Mouse (Mus musculus): Measurements from ENCODE around the gene Btbd9.

Btbd9 gene

GRCm38 (mm10) chr17:30481766-30482165 lies 94.5 kb downstream of the Btbd9 start:
- no peak for DNase-seq (ENCODE audit: low spot score)

GRCm38 (mm10) chr17:30481341-30481740 lies 94.9 kb downstream of the Btbd9 start:
- no peak for DNase-seq (ENCODE audit: low spot score)

DNA sequence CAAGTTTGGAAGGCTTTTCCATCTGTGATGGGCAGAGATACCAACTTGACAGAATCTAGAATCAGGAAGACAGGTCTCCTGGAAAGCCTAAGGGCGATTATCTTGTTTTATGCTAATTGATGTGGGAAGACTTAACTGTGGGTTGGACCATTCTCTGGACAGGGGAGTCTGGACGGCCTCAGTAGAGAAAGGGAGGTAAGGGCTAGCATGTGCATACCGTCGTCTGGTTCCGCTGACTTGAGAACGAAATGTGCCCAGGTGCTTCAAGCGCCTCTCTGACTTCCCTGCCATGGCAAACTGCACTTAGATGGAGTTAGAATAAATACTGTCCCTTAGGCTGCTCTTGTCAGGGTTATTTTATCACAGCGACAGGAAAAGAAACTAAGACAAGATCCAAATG lies 95.9 kb downstream of the Btbd9 start:
- DNase-seq (ENCODE audit: low spot score): no peak

DNA sequence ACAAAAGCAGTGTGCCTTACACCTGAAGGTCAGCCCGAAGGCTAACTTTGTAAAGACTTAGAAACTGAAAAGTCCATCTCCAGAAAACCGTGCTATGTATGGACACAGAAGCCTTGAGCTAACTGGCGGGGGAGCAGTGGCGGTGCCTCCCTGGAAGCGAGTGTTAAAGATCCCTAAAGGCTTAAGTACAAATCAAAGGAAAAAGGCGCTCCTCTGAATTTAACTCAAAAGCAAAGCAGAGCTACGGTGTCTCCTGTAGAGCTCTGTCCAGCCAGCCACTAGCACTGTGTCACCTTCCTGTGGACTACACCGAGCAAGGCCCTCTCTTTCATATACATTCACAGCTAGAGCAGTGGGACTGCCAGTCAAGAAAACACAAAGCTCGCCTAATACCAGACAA lies 98.1 kb downstream of the Btbd9 start:
- DNase-seq (ENCODE audit: low spot score): no peak

GRCm38 (mm10) chr17:30474561-30474960 lies 101.7 kb downstream of the Btbd9 start:
- no peak for DNase-seq (ENCODE audit: low spot score)

DNA sequence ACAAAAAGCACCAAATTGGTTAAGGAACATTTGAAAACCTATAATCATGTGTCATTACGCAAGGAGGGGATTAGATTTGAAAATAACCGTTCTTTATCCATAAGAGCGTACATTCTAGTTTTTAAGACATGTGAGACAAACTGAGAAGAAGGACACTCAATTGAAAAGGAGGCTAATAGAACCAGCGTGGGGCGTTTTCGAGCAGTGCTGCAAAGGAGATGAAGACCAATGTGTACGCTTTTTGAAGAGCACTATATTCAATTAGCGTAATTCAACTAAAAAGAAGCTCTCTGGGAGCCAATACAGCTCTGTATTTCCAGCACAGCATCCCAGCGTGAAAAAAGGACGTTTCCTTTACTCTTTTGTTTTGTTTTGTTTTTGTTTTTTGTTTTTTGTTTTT lies 103.5 kb downstream of the Btbd9 start:
- DNase-seq (ENCODE audit: low spot score): no peak

GRCm38 (mm10) chr17:30471512-30471911 lies 104.8 kb downstream of the Btbd9 start:
- no peak for DNase-seq (ENCODE audit: low spot score)

GRCm38 (mm10) chr17:30470790-30471189 lies 105.5 kb downstream of the Btbd9 start:
- no peak for DNase-seq (ENCODE audit: low spot score)

DNA sequence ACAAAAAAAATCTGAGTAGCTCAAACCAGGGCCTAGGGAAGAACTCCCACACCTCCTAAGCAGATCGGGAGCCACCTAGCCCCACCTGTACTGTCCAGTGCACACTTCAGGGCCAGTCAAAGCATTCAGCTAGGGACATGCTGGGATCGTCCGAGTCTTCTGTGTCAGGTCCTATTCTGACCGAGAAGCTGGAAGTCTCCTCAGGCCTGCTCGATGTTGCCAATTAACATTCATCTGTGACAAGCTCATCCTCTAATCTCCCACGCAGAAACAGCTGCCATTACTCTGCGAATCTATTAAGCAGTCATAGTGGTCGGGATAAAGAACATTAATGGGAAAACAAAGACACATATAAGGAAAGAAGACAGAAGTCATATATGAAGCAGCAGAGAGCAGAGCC lies 106.0 kb downstream of the Btbd9 start:
- DNase-seq (ENCODE audit: low spot score): no peak

DNA sequence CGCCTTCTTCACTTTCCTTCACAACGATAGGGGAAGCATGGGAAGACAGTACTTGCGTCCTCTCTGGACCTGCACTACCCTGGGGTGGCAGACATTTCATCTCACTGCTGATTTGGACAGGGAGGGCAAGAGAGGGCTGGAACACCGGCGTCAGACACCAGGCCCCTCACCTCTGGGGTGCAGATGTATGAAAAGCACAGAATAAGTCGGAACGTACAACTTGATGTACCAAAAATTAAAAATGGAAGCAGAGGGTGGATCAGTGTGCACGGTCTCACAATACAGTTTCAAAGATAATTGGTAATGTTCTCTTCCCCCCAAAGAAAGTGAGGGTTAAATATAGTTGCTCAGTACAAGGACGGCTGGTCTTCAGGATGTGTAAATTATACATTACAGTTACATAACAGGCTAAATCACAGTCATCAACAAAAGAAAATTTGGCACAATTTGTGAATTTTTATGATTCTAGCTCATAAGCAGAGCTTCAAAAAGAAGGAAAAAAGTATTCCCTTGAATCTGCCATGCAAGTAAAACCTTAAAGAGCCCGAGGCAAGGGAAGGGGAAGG lies 106.7 kb downstream of the Btbd9 start:
- no peak for DNase-seq (ENCODE audit: low spot score)

DNA sequence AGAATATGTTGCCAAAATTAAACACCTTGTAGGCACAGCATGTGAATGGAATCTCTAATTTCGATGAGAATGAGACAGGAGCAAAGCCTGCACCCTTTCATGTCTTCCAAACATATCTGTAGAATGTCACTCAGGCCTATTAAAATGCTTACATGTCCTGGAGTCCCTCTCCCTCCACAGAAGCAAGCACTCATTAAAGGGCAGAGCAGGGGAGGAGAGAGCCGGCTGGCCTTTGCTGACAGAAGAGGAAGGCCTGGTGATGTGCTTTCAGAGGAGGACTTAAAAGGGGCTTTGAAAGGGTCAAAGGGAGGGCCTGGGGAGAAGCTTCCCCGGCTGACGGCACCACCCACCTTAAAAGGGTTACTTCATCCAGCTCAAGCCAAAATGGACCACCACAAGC lies 107.9 kb downstream of the Btbd9 start:
- DNase-seq (ENCODE audit: low spot score): no peak

DNA sequence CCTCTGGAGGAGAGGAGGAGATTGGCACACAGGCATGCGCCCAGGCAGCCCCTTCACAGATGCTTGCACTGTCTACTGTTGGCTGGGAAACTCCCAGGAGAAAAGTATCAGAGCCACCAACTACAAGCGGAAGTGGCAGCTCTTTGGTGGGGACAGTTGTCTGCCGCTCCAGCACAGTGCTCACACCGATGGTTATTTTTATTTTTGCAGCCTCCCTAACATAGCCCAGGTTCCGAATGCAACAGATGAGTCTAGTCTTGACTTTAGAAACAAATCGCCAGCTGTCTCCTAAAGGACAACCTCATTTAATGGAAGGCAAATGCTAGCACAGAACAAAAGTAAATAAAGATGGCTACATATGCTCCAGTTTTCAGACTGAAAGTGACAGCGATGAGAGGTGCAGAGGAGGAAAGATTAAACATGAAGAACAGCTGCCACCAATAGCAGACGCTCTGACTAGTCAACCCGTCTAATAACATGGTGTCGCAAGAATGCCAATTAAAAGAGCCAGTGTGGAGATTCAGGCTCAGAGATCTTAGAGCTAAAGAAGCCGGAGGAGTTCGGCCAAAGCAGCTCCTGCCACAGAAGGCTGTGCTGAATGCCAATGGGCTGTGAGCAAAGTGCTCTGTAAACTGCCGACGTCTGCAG lies 108.6 kb downstream of the Btbd9 start:
- no peak for DNase-seq (ENCODE audit: low spot score)

GRCm38 (mm10) chr17:30465060-30465762 lies 111.1 kb downstream of the Btbd9 start:
- no peak for DNase-seq (ENCODE audit: low spot score)

DNA sequence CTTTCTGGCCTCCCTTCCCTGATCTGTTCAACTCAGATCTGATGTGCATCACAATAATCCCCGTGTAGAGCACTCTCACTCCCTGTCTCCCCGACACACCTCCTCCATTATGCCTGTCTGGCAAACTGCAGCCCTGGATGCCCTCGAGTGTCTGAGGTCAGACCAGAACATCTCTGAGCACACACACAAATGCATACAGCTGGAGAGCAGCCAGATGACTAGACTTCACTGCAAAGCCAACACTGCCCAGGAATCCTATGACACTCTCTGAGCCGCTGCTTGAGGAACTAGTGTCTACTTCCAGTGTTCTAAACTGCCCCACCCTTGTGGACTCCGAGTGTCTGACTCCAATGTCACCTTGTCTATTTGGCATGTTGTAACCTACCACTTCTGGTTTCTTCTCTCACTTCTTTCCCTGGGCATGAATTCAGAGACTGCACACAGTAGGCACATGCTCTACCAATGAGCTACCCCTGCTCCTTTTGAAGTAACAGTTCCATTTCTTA lies 112.0 kb downstream of the Btbd9 start:
- no peak for DNase-seq (ENCODE audit: low spot score)

GRCm38 (mm10) chr17:30460727-30461349 lies 115.5 kb downstream of the Btbd9 start:
- no peak for DNase-seq (ENCODE audit: low spot score)

DNA sequence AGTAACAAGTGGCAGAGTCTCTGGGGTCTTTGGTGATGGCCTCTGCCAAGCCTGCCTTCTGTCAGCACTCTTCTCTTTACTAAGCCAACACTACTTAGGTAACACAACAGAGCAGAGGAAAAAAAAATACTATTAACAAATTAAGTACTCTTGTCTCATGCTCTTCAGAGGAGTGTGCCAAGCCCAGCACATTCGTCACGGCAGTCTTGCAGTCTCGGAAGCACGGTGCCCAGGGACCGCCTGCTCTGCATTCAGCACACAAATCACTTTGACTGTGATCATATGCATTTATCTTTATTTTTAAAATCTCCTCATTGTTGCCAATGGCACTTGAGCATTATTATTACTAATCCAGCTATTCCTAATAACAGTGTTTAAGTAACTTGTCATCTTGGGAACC lies 116.6 kb downstream of the Btbd9 start:
- DNase-seq (ENCODE audit: low spot score): no peak

GRCm38 (mm10) chr17:30458926-30459325 lies 117.4 kb downstream of the Btbd9 start:
- DNase-seq (ENCODE audit: low spot score): no peak

GRCm38 (mm10) chr17:30458301-30458700 lies 118.0 kb downstream of the Btbd9 start:
- no peak for DNase-seq (ENCODE audit: low spot score)

DNA sequence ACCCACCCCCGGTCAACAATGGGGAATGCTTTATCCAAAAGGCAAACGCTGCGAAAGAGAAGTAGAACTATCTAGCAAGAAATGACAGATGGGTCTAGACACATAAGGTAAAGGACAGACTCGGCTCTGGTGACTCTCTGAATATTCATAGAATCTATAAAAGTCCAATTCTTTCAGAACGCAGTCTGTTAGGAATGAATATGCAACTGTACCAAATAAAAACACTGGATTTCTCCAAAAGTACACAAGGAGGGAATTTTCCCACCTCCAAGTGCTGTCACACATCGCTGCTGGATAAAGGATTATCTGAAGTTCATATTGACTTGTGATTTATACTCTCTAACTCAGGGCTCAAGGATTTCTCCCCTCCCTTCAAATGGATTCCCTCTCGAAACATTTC lies 118.8 kb downstream of the Btbd9 start:
- DNase-seq (ENCODE audit: low spot score): no peak

- DNase-seq (ENCODE audit: low spot score): no peak
Measured at GRCm38 (mm10) chr17:30456293-30456692, 120.0 kb downstream of the Btbd9 start.

GRCm38 (mm10) chr17:30454862-30455243 lies 121.4 kb downstream of the Btbd9 start:
- DNase-seq (ENCODE audit: low spot score): peak; percentile 61

GRCm38 (mm10) chr17:30454155-30454861 lies 122.0 kb downstream of the Btbd9 start:
- no peak for DNase-seq (ENCODE audit: low spot score)

Data from T-cell, adult 2 months (primary cell).